Mouse (Mus musculus) thymus, adult 2 months (tissue): ENCODE measurements at regions not wholly inside any gene's neighbourhood (a gene's known extent, or its start where the extent isn't known, plus 50 kb on each side); places are given as distances from the start of the nearest gene placed in this dataset.

Experiments used
- DNase-seq: peaks from one replicate; pipeline ENCODE4 v3.0.0; 2021
- H3K27ac ChIP-seq: fragments of 200-500 bp; 2 replicates; pipeline ENCODE4 v1.5.1; 2012; ENCODE audit warnings: low read length, control low read depth; ENCODE audit not compliant: control insufficient read depth, insufficient read depth
- H3K27me3 ChIP-seq: fragments of 200-500 bp; 2 replicates; pipeline ENCODE4 v1.6.1; 2012; ENCODE audit warnings: mild to moderate bottlenecking, low read length, moderate library complexity, mixed read lengths; ENCODE audit not compliant: control insufficient read depth, insufficient read depth
- H3K36me3 ChIP-seq: fragments of 200-500 bp; 2 replicates; pipeline ENCODE4 v1.6.1; 2012; ENCODE audit warnings: mild to moderate bottlenecking, low read length, moderate library complexity; ENCODE audit not compliant: control insufficient read depth, insufficient read depth
- H3K4me1 ChIP-seq: fragments of 200-500 bp; replicated peaks from 2 replicates; pipeline ENCODE4 v1.6.1; 2012; ENCODE audit warnings: low read length; ENCODE audit not compliant: control insufficient read depth, insufficient read depth
- H3K4me3 ChIP-seq: fragments of 200-500 bp; 2 replicates; pipeline ENCODE4 v1.5.1; 2012; ENCODE audit warnings: mild to moderate bottlenecking, low read length, control low read depth, moderate library complexity; ENCODE audit not compliant: control insufficient read depth, insufficient read depth
- CTCF ChIP-seq: fragments of 200-500 bp; IDR thresholded peaks from 2 replicates; pipeline ENCODE4 v1.5.1; 2012; ENCODE audit warnings: mild to moderate bottlenecking, control low read depth, low read length, moderate library complexity, borderline replicate concordance; ENCODE audit not compliant: control insufficient read depth, poor library complexity, insufficient read depth; ENCODE audit errors: extremely low read depth
- POLR2A ChIP-seq: fragments of 200-500 bp; IDR thresholded peaks from 2 replicates; pipeline ENCODE4 v1.6.1; 2012; ENCODE audit warnings: mild to moderate bottlenecking, low read length, control low read depth, moderate library complexity; ENCODE audit not compliant: control insufficient read depth, poor library complexity, insufficient read depth; ENCODE audit errors: extremely low read depth
- WGBS: fragments of 180-500 bp; shearing (Covaris S2); methylation state at CpG from one replicate; pipeline ENCODE4 v1.1.7; 2018; 5-methylcytosine and 5-hydroxymethylcytosine counted together

GRCm38 (mm10) chr7:36829710-36830109 is 131.8 kb downstream of the Tshz3 start:
- Histone ChIP-seq H3K36me3 (no peaks in the 10 kb centered on the region), H3K4me3 (no peak overlapping the region), H3K4me1 (no peaks in the 10 kb centered on the region), H3K27me3 (no peaks in the 10 kb centered on the region), H3K27ac (no peak overlapping the region)
- no peak for DNase-seq
- 90% methylated on average over 8 of the region's 8 CpGs for WGBS
- TF ChIP-seq CTCF = no peak
- TF ChIP-seq POLR2A = no peak

GRCm38 (mm10) chr7:36830155-36830554 is 132.2 kb downstream of the Tshz3 start:
- Histone ChIP-seq H3K4me1 (no peaks in the 10 kb centered on the region), H3K4me3 (no peak overlapping the region), H3K36me3 (no peaks in the 10 kb centered on the region), H3K27me3 (no peaks in the 10 kb centered on the region), H3K27ac (no peak overlapping the region)
- TF ChIP-seq CTCF (no peak), POLR2A (no peak)
- WGBS = 94% methylated on average over 2 of the region's 2 CpGs
- no peak for DNase-seq

GRCm38 (mm10) chr7:36848279-36848678 is 150.4 kb downstream of the Tshz3 start:
- no peaks in the 10 kb centered on the region for H3K36me3 ChIP-seq
- H3K4me3 ChIP-seq = no peak overlapping the region
- no peak for TF ChIP-seq POLR2A
- TF ChIP-seq CTCF = no peak
- H3K4me1 ChIP-seq = no peaks in the 10 kb centered on the region
- no peak for DNase-seq
- H3K27ac ChIP-seq = no peak overlapping the region
- no peaks in the 10 kb centered on the region for H3K27me3 ChIP-seq
- 88% methylated on average over 2 of the region's 2 CpGs for WGBS

GRCm38 (mm10) chr7:36851275-36851889 is 153.5 kb downstream of the Tshz3 start:
- H3K27me3 ChIP-seq = no peaks in the 10 kb centered on the region
- WGBS = 44% methylated on average over 4 of the region's 4 CpGs
- no peak for TF ChIP-seq CTCF
- no peak for TF ChIP-seq POLR2A
- H3K36me3 ChIP-seq = no peaks in the 10 kb centered on the region
- H3K4me1 ChIP-seq = no peaks in the 10 kb centered on the region
- H3K4me3 ChIP-seq = no peak overlapping the region
- no peak overlapping the region for H3K27ac ChIP-seq
- no peak for DNase-seq

- no peaks in the 10 kb centered on the region for H3K36me3 ChIP-seq
- no peaks in the 10 kb centered on the region for H3K27me3 ChIP-seq
- H3K27ac ChIP-seq = no peak overlapping the region
- no peaks in the 10 kb centered on the region for H3K4me1 ChIP-seq
- no peak for DNase-seq
- no peak overlapping the region for H3K4me3 ChIP-seq
- TF ChIP-seq POLR2A (no peak), CTCF (no peak)
These were observed 156.4 kb downstream of the Tshz3 start for GRCm38 (mm10) chr7:36854308-36854707.

GRCm38 (mm10) chr7:36859428-36859827 is 161.5 kb downstream of the Tshz3 start:
- H3K4me1 ChIP-seq = no peaks in the 10 kb centered on the region
- no peaks in the 10 kb centered on the region for H3K36me3 ChIP-seq
- no peak for TF ChIP-seq CTCF
- no peak for TF ChIP-seq POLR2A
- H3K27ac ChIP-seq = no peak overlapping the region
- no peak for DNase-seq
- WGBS = 95% methylated on average over 7 of the region's 7 CpGs
- no peaks in the 10 kb centered on the region for H3K27me3 ChIP-seq
- no peak overlapping the region for H3K4me3 ChIP-seq

- H3K27ac ChIP-seq = no peak overlapping the region
- no peaks in the 10 kb centered on the region for H3K36me3 ChIP-seq
- no peaks in the 10 kb centered on the region for H3K27me3 ChIP-seq
- H3K4me3 ChIP-seq = no peak overlapping the region
- no peak for DNase-seq
- H3K4me1 ChIP-seq = no peaks in the 10 kb centered on the region
- 91% methylated on average over 7 of the region's 7 CpGs for WGBS
- TF ChIP-seq POLR2A = no peak
- TF ChIP-seq CTCF = no peak
These were observed 164.6 kb downstream of the Tshz3 start for GRCm38 (mm10) chr7:36862481-36862880.
